Mouse (Mus musculus): ENCODE data around the gene Cfap44. TPM values are rescaled to one million over a fixed set of nuclear protein-coding genes. Genes with fewer than 3 reads are reported as not detected.

Cfap44 gene
- polyA plus RNA-seq, 1 experiment: not detected

GRCm38 (mm10) chr16:44480616-44481015, 86.0 kb downstream of the Cfap44 start:
- Histone ChIP-seq H3K27me3 (ENCODE audit: control insufficient read depth, insufficient read depth, insufficient read length) (no peaks in the 10 kb centered on the region), H3ac (ENCODE audit: control insufficient read depth, insufficient read length) (no peak overlapping the region), H3K36me3 (ENCODE audit: control insufficient read depth, insufficient read depth) (no peaks in the 10 kb centered on the region), H3K4me3 (no peak overlapping the region), H3K79me2 (ENCODE audit: control insufficient read depth, insufficient read depth) (no peaks in the 10 kb centered on the region), H3K4me2 (ENCODE audit: low read depth) (no peak overlapping the region)
- TF ChIP-seq CEBPB (IDR thresholded peaks at IDR 0.05; ENCODE audit: insufficient read depth, poor library complexity, severe bottlenecking): no peak
- no peak for TF ChIP-seq REST (IDR thresholded peaks at IDR 0.05; ENCODE audit: insufficient read depth, insufficient read length)
- TF ChIP-seq TCF3 (IDR thresholded peaks at IDR 0.05; ENCODE audit: insufficient read length, low read depth): no peak
- no peak for TF ChIP-seq SRF (IDR thresholded peaks at IDR 0.05; ENCODE audit: control insufficient read depth, insufficient read length, low read depth)
- no peak for TF ChIP-seq POLR2A (IDR thresholded peaks at IDR 0.05; ENCODE audit: insufficient read length, low read depth)
- no peak for TF ChIP-seq E2F4 (IDR thresholded peaks at IDR 0.05; ENCODE audit: insufficient read depth)
- TF ChIP-seq MAX (IDR thresholded peaks at IDR 0.05; ENCODE audit: low read depth): no peak
- no peak for TF ChIP-seq USF1 (IDR thresholded peaks at IDR 0.05; ENCODE audit: low read depth)
- TF ChIP-seq POLR2AphosphoS2 (IDR thresholded peaks at IDR 0.05; ENCODE audit: insufficient read length, low read depth): no peak
- TF ChIP-seq TCF12 (IDR thresholded peaks at IDR 0.05; ENCODE audit: insufficient read depth, poor library complexity, severe bottlenecking): no peak
- TF ChIP-seq MYOD1 (IDR thresholded peaks at IDR 0.05; ENCODE audit: control insufficient read depth in 1 of 3, insufficient read length in 2 of 3, low read depth in 2 of 3): no peak
- no peak for TF ChIP-seq MYOG (IDR thresholded peaks at IDR 0.05; ENCODE audit: control insufficient read depth in 1 of 3, insufficient read depth in 1 of 3, insufficient read length in 2 of 3, low read depth in 2 of 3)

- Histone ChIP-seq H3K4me2 (ENCODE audit: low read depth) (no peak overlapping the region), H3K79me2 (ENCODE audit: control insufficient read depth, insufficient read depth) (no peaks in the 10 kb centered on the region), H3K4me3 (no peak overlapping the region), H3ac (ENCODE audit: control insufficient read depth, insufficient read length) (no peak overlapping the region), H3K27me3 (ENCODE audit: control insufficient read depth, insufficient read depth, insufficient read length) (no peaks in the 10 kb centered on the region), H3K36me3 (ENCODE audit: control insufficient read depth, insufficient read depth) (no peaks in the 10 kb centered on the region)
- no peak for TF ChIP-seq POLR2AphosphoS2 (IDR thresholded peaks at IDR 0.05; ENCODE audit: insufficient read length, low read depth)
Observed at GRCm38 (mm10) chr16:44481599-44482593, 87.3 kb downstream of the Cfap44 start.

- no peaks in the 10 kb centered on the region for H3K27me3 ChIP-seq (ENCODE audit: control insufficient read depth, insufficient read depth, insufficient read length)
- no peak overlapping the region for H3K4me3 ChIP-seq
- H3K36me3 ChIP-seq (ENCODE audit: control insufficient read depth, insufficient read depth): no peaks in the 10 kb centered on the region
- no peaks in the 10 kb centered on the region for H3K79me2 ChIP-seq (ENCODE audit: control insufficient read depth, insufficient read depth)
- no peak overlapping the region for H3ac ChIP-seq (ENCODE audit: control insufficient read depth, insufficient read length)
- TF ChIP-seq REST (IDR thresholded peaks at IDR 0.05; ENCODE audit: insufficient read depth, insufficient read length): no peak
- TF ChIP-seq MYOG (IDR thresholded peaks at IDR 0.05; ENCODE audit: control insufficient read depth in 1 of 3, insufficient read depth in 1 of 3, insufficient read length in 2 of 3, low read depth in 2 of 3): no peak
- TF ChIP-seq USF1 (IDR thresholded peaks at IDR 0.05; ENCODE audit: low read depth): no peak
- TF ChIP-seq TCF12 (IDR thresholded peaks at IDR 0.05; ENCODE audit: insufficient read depth, poor library complexity, severe bottlenecking): no peak
- TF ChIP-seq SRF (IDR thresholded peaks at IDR 0.05; ENCODE audit: control insufficient read depth, insufficient read length, low read depth): no peak
- no peak for TF ChIP-seq E2F4 (IDR thresholded peaks at IDR 0.05; ENCODE audit: insufficient read depth)
- no peak for TF ChIP-seq TCF3 (IDR thresholded peaks at IDR 0.05; ENCODE audit: insufficient read length, low read depth)
- no peak for TF ChIP-seq POLR2AphosphoS2 (IDR thresholded peaks at IDR 0.05; ENCODE audit: insufficient read length, low read depth)
- TF ChIP-seq MYOD1 (IDR thresholded peaks at IDR 0.05; ENCODE audit: control insufficient read depth in 1 of 3, insufficient read length in 2 of 3, low read depth in 2 of 3): no peak
- TF ChIP-seq CEBPB (IDR thresholded peaks at IDR 0.05; ENCODE audit: insufficient read depth, poor library complexity, severe bottlenecking): no peak
- peak overlapping the region; percentile 82 for H3K4me2 ChIP-seq (ENCODE audit: low read depth)
Observed at GRCm38 (mm10) chr16:44484079-44484478, 89.5 kb downstream of the Cfap44 start.

- peak overlapping the region; percentile 82 for H3K4me2 ChIP-seq (ENCODE audit: low read depth)
- no peaks in the 10 kb centered on the region for H3K27me3 ChIP-seq (ENCODE audit: control insufficient read depth, insufficient read depth, insufficient read length)
- H3K36me3 ChIP-seq (ENCODE audit: control insufficient read depth, insufficient read depth): no peaks in the 10 kb centered on the region
- TF ChIP-seq E2F4 (IDR thresholded peaks at IDR 0.05; ENCODE audit: insufficient read depth): no peak
- no peak for TF ChIP-seq MAX (IDR thresholded peaks at IDR 0.05; ENCODE audit: low read depth)
- no peak overlapping the region for H3K4me3 ChIP-seq
- H3ac ChIP-seq (ENCODE audit: control insufficient read depth, insufficient read length): no peak overlapping the region
- H3K79me2 ChIP-seq (ENCODE audit: control insufficient read depth, insufficient read depth): no peaks in the 10 kb centered on the region
Observed at GRCm38 (mm10) chr16:44484831-44485230, 90.2 kb downstream of the Cfap44 start.

GRCm38 (mm10) chr16:44485691-44486090, 91.1 kb downstream of the Cfap44 start:
- H3K36me3 ChIP-seq (ENCODE audit: control insufficient read depth, insufficient read depth): no peaks in the 10 kb centered on the region

More at GRCm38 (mm10) chr16:44485691-44486090, 91.1 kb downstream of the Cfap44 start:
- H3K4me3 ChIP-seq: no peak overlapping the region
- H3K27me3 ChIP-seq (ENCODE audit: control insufficient read depth, insufficient read depth, insufficient read length): no peaks in the 10 kb centered on the region
- TF ChIP-seq POLR2AphosphoS2 (IDR thresholded peaks at IDR 0.05; ENCODE audit: insufficient read length, low read depth) (no peak), POLR2A (IDR thresholded peaks at IDR 0.05; ENCODE audit: insufficient read length, low read depth) (no peak), TCF12 (IDR thresholded peaks at IDR 0.05; ENCODE audit: insufficient read depth, poor library complexity, severe bottlenecking) (no peak), CEBPB (IDR thresholded peaks at IDR 0.05; ENCODE audit: insufficient read depth, poor library complexity, severe bottlenecking) (no peak)
- no peaks in the 10 kb centered on the region for H3K79me2 ChIP-seq (ENCODE audit: control insufficient read depth, insufficient read depth)
- H3ac ChIP-seq (ENCODE audit: control insufficient read depth, insufficient read length): no peak overlapping the region
- H3K4me2 ChIP-seq (ENCODE audit: low read depth): no peak overlapping the region
